Mouse (Mus musculus): ENCODE measurements at regions not wholly inside any gene's neighbourhood (a gene's known extent, or its start where the extent isn't known, plus 50 kb on each side); places are given as distances from the start of the nearest gene placed in this dataset.

- DNase-seq (ENCODE audit: low read depth): no peak
These were observed 148.0 kb upstream of the Dusp10 start for GRCm38 (mm10) chr1:183865111-183865510.

- no peak for DNase-seq (ENCODE audit: low read depth)
These were observed 147.5 kb upstream of the Dusp10 start for GRCm38 (mm10) chr1:183865586-183865985.

GRCm38 (mm10) chr1:183868965-183869364, 144.1 kb upstream of the Dusp10 start:
- no peak for DNase-seq (ENCODE audit: low read depth)

GRCm38 (mm10) chr1:183895936-183896335, 117.2 kb upstream of the Dusp10 start:
- DNase-seq (ENCODE audit: low read depth): no peak

- no peak for DNase-seq (ENCODE audit: low read depth)
These were observed 115.0 kb upstream of the Dusp10 start for GRCm38 (mm10) chr1:183898091-183898490.

GRCm38 (mm10) chr1:183904564-183904963, 108.5 kb upstream of the Dusp10 start:
- DNase-seq (ENCODE audit: low read depth): no peak

GRCm38 (mm10) chr1:183905345-183906142, 107.6 kb upstream of the Dusp10 start:
- DNase-seq (ENCODE audit: low read depth): no peak

GRCm38 (mm10) chr1:183917656-183918055, 95.4 kb upstream of the Dusp10 start:
- no peak for DNase-seq (ENCODE audit: low read depth)

GRCm38 (mm10) chr1:183921262-183921661, 91.8 kb upstream of the Dusp10 start:
- DNase-seq (ENCODE audit: low read depth): no peak

- DNase-seq (ENCODE audit: low read depth): no peak
These were observed 84.6 kb upstream of the Dusp10 start for GRCm38 (mm10) chr1:183928539-183928938.

GRCm38 (mm10) chr1:183930363-183930982, 82.6 kb upstream of the Dusp10 start:
- no peak for DNase-seq (ENCODE audit: low read depth)

GRCm38 (mm10) chr1:183931141-183931540, 82.0 kb upstream of the Dusp10 start:
- DNase-seq (ENCODE audit: low read depth): no peak

GRCm38 (mm10) chr1:183933845-183934244, 79.3 kb upstream of the Dusp10 start:
- DNase-seq (ENCODE audit: low read depth): no peak

- DNase-seq (ENCODE audit: low read depth): no peak
These were observed 75.9 kb upstream of the Dusp10 start for GRCm38 (mm10) chr1:183937166-183937565.

GRCm38 (mm10) chr1:183938361-183938760, 74.7 kb upstream of the Dusp10 start:
- DNase-seq (ENCODE audit: low read depth): no peak

- DNase-seq (ENCODE audit: low read depth): no peak
These were observed 72.4 kb upstream of the Dusp10 start for GRCm38 (mm10) chr1:183940706-183941105.

GRCm38 (mm10) chr1:183946241-183946640, 66.9 kb upstream of the Dusp10 start:
- DNase-seq (ENCODE audit: low read depth): no peak

GRCm38 (mm10) chr1:183947066-183947465, 66.0 kb upstream of the Dusp10 start:
- no peak for DNase-seq (ENCODE audit: low read depth)

GRCm38 (mm10) chr1:183949205-183949604, 63.9 kb upstream of the Dusp10 start:
- peak; percentile 29 for DNase-seq (ENCODE audit: low read depth)

GRCm38 (mm10) chr1:183954086-183954485, 59.0 kb upstream of the Dusp10 start:
- no peak for DNase-seq (ENCODE audit: low read depth)

GRCm38 (mm10) chr1:183956391-183956790, 56.7 kb upstream of the Dusp10 start:
- peak; percentile 58 for DNase-seq (ENCODE audit: low read depth)

- no peak for DNase-seq (ENCODE audit: low read depth)
These were observed 51.7 kb upstream of the Dusp10 start for GRCm38 (mm10) chr1:183961383-183961782.

- DNase-seq (ENCODE audit: low read depth): peak; percentile 61
These were observed 50.6 kb upstream of the Dusp10 start for GRCm38 (mm10) chr1:183962486-183962885.

GRCm38 (mm10) chr1:183963286-183963685, 49.8 kb upstream of the Dusp10 start:
- no peak for DNase-seq (ENCODE audit: low read depth)

All from naive thymus-derived CD4-positive, alpha-beta T cell, adult 2 months (primary cell).